Comparison of ENCODE assay signal across 12 mouse cellular contexts in genomic region chrX:99294726-99295125, GRCm38 (mm10).
DNase-seq lines count a peak whose midpoint lies in the region; ATAC-seq and TF ChIP-seq lines count a peak whose summit lies in the region.
"Had no signal": no experiment of that assay in that cellular context is flagged by ENCODE, and none has a peak within 500 bp of the region (broad histone marks: within the 10 kb centered on the region; RNA-seq: fewer than 3 reads in every experiment).

No protein-coding gene starts in this region.

- no peak for TF ChIP-seq CTCF in kidney, adult 2 months (conservative IDR thresholded peaks at IDR 0.05; ENCODE audit: insufficient read depth, insufficient read length, low read depth, low read length)
- TF ChIP-seq CTCF in embryonic fibroblast, embryonic 13.5 days (IDR thresholded peaks at IDR 0.05; ENCODE audit: borderline replicate concordance, insufficient read depth, low read length), result no peak
- no peak for TF ChIP-seq CTCF in kidney, postnatal 0 days (IDR thresholded peaks at IDR 0.05; ENCODE audit: low read depth)

- 53% methylated on average over 8 of the region's 8 CpGs for WGBS in kidney, adult 2 months
- WGBS in kidney, postnatal 0 days, result 44% methylated on average over 8 of the region's 8 CpGs

- no peaks in the 10 kb centered on the region for H3K36me3 ChIP-seq in kidney, adult 2 months (ENCODE audit: control insufficient read depth, insufficient read depth, low read length)
- no peaks in the 10 kb centered on the region for H3K36me3 ChIP-seq in kidney, postnatal 0 days (ENCODE audit: insufficient read depth, low read length)
- H3K36me3 ChIP-seq: hindbrain, embryonic 12.5 days; limb, embryonic 10.5 days had no signal

- no peak overlapping the region for H3K9ac ChIP-seq in kidney, postnatal 0 days (ENCODE audit: low read depth, low read length)
- H3K9ac ChIP-seq: hindbrain, embryonic 12.5 days had no signal

- peak overlapping the region; percentile 12; the same call in 1 of the 2 replicates for H3K27ac ChIP-seq in kidney, adult 2 months (ENCODE audit: insufficient read depth, low read depth, low read length)
- 0 out of 2 replicates have a peak overlapping the region, but pooled peaks have one; percentile 24 for H3K27ac ChIP-seq in embryonic fibroblast, embryonic 13.5 days (ENCODE audit: insufficient read depth, low read length)
- H3K27ac ChIP-seq in kidney, postnatal 0 days, result no peak overlapping the region
- H3K27ac ChIP-seq: hindbrain, embryonic 12.5 days; limb, embryonic 10.5 days had no signal

- no peak for ATAC-seq in kidney, postnatal 0 days (replicated peaks; ENCODE audit: low FRiP score, low read depth)

- TF ChIP-seq POLR2A in kidney, adult 2 months (IDR thresholded peaks at IDR 0.05; ENCODE audit: low read depth, low read length), result no peak
- TF ChIP-seq POLR2A in embryonic fibroblast, embryonic 13.5 days (IDR thresholded peaks at IDR 0.05; ENCODE audit: low read depth, low read length), result no peak

- H3K4me3 ChIP-seq in kidney, adult 2 months (ENCODE audit: insufficient read depth, low read depth, low read length), result no peak overlapping the region
- H3K4me3 ChIP-seq in embryonic fibroblast, embryonic 13.5 days (ENCODE audit: insufficient read depth, low read length), result no peak overlapping the region
- H3K4me3 ChIP-seq in kidney, postnatal 0 days (replicated peaks; ENCODE audit: low read depth, low read length), result no peak overlapping the region
- H3K4me3 ChIP-seq: erythroblast, embryonic 14.5 days; hindbrain, embryonic 12.5 days; limb, embryonic 10.5 days had no signal

- H3K9me3 ChIP-seq in kidney, postnatal 0 days (replicated peaks; ENCODE audit: low read length), result no peaks in the 10 kb centered on the region
- H3K9me3 ChIP-seq: hindbrain, embryonic 12.5 days; limb, embryonic 10.5 days had no signal

- H3K4me2 ChIP-seq in kidney, postnatal 0 days (ENCODE audit: low read length), result no peak overlapping the region
- H3K4me2 ChIP-seq: hindbrain, embryonic 12.5 days had no signal

- DNase-seq in kidney, adult 2 months, result peak; percentile 50
- DNase-seq in kidney, adult 8-10 months, result no peak
- peak; percentile 79 for DNase-seq in kidney, postnatal 0 days (ENCODE audit: low spot score)
- peak; percentile 31 for DNase-seq in skeletal muscle tissue, adult 2 months (ENCODE audit: low read depth, low spot score)
- no peak for DNase-seq in yolk sac, embryonic 10.5 days (ENCODE audit: low spot score)
- no peak for DNase-seq in frontal cortex, postnatal 36 days (ENCODE audit: low spot score in 2 of 2)
- DNase-seq: cerebellum, postnatal 36 days had no signal

- no peaks in the 10 kb centered on the region for H3K27me3 ChIP-seq in kidney, adult 2 months (replicated peaks; ENCODE audit: control insufficient read depth, insufficient read depth, low read length)
- no peaks in the 10 kb centered on the region for H3K27me3 ChIP-seq in kidney, postnatal 0 days (ENCODE audit: insufficient read depth, low read length)
- H3K27me3 ChIP-seq: CH12.LX had no signal

- H3K4me1 ChIP-seq in kidney, adult 2 months (ENCODE audit: control insufficient read depth, insufficient read depth, low read length), result peaks cover 15% of the 10 kb centered on the region; the same call in 1 of the 2 replicates
- H3K4me1 ChIP-seq in embryonic fibroblast, embryonic 13.5 days (ENCODE audit: control insufficient read depth, insufficient read depth, low read length), result no peaks in the 10 kb centered on the region; the same call in 1 of the 2 replicates
- H3K4me1 ChIP-seq in kidney, postnatal 0 days (replicated peaks; ENCODE audit: insufficient read depth, low read length), result peaks cover 10% of the 10 kb centered on the region; the same call in 1 of the 2 replicates

Comparison
In these comparisons a context has a peak if more than half of its experiments do, and no peak if none do; other contexts are left out.
1. DNase-seq: peak in kidney, adult 2 months (single experiment), kidney, postnatal 0 days (single experiment) and skeletal muscle tissue, adult 2 months (single experiment); none in kidney, adult 8-10 months (0 of 2), yolk sac, embryonic 10.5 days (single experiment) and frontal cortex, postnatal 36 days (0 of 2).